Mouse (Mus musculus): ENCODE measurements at regions not wholly inside any gene's neighbourhood (a gene's known extent, or its start where the extent isn't known, plus 50 kb on each side); places are given as distances from the start of the nearest gene placed in this dataset.

DNA sequence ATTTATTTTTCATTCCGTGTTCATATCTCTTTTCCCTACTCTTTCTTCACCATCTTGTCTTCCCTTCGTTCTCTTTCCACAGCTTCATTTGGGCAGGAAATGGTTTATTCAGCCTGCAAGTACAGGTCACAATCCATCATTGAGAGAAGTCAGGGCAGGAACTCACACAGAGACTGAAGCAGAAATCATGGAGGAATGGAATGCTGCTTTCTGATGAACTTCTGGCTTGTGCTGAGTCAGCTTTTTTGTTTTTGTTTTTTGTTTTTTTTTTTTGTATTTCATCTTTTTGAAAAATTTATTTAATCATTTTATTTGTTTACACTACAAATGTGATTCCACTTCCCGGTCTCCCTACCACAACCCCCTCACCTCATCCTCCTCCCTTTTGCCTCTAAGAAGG is 51.2 kb upstream of the Suclg2 start:
- no peak for DNase-seq

DNA sequence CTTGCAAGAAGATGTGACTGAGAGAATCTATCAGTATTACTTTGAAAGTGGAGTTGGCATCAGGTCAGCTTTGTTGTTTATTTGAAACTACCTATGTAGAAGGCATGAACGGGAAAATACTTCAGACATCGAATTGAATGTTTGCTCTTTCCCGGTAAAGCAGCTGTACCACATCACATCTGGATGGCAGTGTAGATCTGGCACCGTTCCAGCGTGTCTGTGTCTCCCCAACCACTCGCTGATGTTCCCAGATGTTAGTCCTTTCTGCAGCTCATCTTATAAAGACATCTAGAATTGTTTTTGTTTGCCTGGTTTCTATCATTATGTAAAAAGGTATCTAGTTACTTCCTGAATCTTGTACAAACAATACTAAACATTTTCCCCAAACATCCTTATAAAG is 83.1 kb upstream of the Suclg2 start:
- DNase-seq = no peak

DNA sequence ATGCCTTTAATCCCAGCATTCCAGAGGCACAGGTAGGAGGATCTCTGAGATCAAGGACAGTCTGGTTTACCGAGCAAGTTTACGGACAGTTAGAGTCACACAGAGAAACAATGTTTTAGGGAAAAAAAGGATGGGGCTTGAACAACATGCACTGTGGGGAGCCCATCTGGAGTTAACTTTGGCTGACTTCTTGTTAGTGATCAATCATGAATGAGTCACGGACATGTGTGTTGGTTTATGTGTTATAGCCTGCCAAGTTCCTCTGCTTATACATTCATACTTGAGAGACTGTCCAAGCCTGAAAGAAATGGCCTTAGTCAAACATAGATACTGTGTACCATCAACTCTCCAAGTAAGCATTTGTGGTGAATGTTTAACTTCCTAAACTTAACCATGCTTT is 122.9 kb upstream of the Suclg2 start:
- DNase-seq = no peak

DNA sequence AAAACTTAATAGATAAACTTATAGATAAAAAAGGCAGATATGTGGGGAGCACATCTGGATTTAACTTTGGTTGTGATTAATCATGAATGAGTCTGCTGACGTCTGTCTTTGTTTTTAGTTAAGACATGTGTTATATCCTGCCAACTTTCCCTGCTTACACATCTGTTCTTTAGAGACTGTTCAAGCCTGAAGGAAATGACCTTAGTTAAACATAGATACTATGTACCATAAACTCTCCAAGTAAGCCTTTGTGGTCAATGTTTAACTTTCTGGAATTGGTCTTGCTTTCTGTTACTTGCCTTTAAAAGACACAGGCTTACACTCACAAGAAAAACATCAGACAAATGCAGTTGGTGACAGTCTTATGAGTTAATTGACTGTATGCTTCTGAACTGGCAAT is 127.9 kb upstream of the Suclg2 start:
- no peak for DNase-seq

DNA sequence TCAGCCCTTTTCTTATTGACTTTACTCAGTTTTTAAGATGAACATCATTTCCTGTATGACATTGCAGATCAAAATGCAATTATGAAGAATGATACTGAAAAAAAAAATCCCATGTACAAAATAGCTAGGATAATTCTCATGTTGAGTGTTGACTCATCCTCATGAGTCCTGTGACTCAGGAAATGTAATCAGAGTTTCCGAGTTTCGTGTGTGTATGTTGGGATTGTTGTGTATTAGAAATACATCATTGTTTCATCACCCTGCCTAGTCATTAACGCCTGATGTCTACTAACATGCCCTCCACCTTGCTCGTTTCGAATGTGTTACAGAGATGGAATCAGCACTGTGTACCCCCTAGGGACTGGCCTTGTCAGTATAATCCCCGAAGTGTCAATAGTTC is 156.9 kb upstream of the Suclg2 start:
- DNase-seq = no peak

DNA sequence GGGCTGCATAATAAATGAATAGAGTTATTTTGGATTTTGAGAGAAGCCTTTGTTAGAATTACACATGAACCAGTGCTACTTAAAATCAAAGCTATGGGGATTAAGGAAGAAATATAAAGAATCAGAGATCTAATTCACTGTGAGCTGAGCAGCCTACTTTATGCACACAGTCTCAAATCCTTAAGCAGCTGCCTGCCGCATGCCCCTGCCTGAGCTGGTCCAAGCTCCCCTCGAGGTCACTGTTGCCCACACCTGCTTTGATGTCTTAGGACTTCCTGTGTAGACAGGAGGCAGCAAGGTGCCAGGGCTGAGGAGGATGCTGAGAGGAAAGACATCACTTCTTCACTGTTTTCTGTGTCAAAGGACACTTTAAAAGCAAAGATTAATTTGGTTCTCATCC is 157.7 kb upstream of the Suclg2 start:
- no peak for DNase-seq

DNA sequence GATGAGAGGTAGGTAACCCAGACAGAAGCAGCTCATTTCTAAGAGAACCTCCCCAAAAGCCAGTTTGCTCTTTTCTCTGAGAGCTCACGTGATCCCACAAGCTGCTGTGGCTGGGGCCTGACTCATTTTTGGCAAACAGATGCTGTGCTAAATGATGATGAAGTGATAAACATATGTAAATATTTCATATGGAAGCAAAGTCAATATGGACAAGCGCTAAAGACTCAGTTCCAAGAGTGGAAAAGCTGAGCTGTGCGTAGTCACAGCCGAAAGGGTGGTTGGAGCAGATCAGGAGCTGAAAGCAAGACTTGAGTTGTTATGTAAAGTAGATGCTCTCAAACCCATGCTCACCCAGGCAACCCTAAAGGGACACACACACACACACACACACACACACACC is 168.0 kb upstream of the Suclg2 start:
- DNase-seq = no peak

DNA sequence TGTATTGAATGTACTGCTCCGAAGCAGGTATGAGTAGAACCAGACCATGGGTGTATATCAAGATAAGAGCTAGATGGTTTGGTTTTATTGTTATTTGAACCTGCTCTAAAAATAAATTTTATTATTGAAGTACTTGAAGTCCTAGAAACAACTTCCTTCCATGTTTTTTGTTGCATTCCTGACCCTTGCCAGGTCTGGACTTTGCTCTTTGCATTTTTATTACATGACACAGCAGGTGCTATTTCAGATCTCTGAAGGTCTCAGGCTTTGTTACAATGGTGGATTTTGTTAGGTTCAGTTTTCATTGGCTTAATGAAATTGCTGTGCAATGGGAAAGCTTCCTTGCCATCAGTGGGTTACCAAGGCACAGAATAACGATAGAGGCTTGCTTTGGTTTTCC is 184.0 kb upstream of the Suclg2 start:
- DNase-seq = no peak

- peak; percentile 13 to 20 for DNase-seq
These were observed 185.6 kb upstream of the Suclg2 start for GRCm38 (mm10) chr6:95904085-95904633.

GRCm38 (mm10) chr6:95905057-95905456 is 186.5 kb upstream of the Suclg2 start:
- no peak for DNase-seq

DNA sequence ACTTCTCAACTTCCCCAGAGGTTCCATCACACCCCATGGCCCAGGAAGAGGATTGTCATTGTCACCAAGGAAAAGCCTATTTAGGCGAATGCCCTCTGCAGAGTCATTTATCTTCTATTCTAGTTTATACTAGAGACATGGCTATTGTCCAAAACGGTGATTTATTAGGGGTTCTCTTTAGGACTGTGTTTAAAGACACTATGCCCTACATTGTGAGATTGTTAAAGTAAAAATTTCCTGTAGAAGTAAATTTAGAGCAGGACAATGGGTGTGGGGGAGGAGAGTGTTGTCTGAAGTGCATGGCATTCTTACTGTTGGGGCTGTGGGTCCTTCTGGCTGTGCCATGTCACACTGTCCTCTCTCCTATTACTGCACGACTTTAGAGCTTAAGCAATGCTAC is 191.2 kb upstream of the Fam19a1 start:
- no peak for DNase-seq

GRCm38 (mm10) chr6:95934561-95934960 is 178.4 kb upstream of the Fam19a1 start:
- DNase-seq = no peak

GRCm38 (mm10) chr6:95936504-95936903 is 176.4 kb upstream of the Fam19a1 start:
- DNase-seq = no peak

- no peak for DNase-seq
These were observed 173.9 kb upstream of the Fam19a1 start for GRCm38 (mm10) chr6:95939052-95939451.

DNA sequence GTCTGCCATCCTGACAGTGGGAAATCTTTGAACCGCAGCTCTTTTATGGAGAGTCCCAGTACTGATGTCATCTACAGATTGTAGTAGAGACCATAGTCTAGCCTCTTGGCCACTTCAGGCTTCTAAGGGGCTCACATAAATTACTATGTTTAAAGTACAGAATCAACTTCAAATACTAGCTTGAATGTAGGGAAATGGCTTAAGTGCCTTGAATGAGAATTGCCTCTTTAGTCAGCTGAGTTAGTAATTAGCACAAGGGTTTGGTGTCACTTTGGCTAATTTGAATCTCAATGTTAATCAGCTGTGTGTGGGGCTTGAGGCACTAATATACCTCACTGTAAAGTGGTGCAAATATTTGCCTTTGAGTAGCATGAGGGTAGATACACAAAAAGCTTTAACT is 152.2 kb upstream of the Fam19a1 start:
- no peak for DNase-seq

- DNase-seq = no peak
These were observed 146.7 kb upstream of the Fam19a1 start for GRCm38 (mm10) chr6:95966231-95966630.

- no peak for DNase-seq
These were observed 137.0 kb upstream of the Fam19a1 start for GRCm38 (mm10) chr6:95975994-95976393.

- no peak for DNase-seq
These were observed 115.9 kb upstream of the Fam19a1 start for GRCm38 (mm10) chr6:95997037-95997436.

DNA sequence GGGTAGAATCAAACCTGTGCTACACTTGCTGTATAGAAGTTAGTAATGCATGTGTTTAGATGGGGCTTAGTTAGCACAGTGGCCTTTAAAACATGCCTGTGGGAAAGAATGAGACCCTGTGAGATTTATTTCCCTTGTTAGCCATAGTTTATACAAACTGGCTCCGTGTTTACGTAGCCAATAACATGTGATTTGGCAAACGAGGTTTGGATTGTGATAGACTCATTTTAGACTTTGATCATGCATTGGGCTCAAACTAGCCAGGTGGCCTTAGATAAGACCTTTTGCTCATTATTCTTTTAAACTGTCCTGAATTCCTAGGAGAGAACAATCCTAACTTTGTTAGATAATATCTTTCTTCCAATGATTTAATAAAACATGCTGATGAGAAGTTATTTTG is 115.2 kb upstream of the Fam19a1 start:
- no peak for DNase-seq

DNA sequence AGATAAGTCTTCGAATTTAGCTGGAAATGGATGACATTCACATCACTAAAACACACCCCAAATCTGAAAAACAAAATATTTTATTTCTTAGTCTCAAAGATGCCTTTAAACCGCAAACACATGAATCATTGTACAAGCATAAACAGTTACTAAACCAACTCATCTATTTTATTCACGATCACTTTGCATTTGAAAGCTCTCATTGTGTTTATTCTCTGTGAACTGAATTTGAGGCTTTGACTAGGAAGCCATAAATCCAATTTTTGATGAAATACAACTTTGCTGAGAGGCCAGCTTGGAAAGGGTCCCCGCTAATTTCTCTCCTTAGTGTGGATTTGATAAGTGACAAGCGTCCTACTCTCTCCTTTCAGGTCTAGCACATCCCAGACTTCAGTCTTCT is 113.5 kb upstream of the Fam19a1 start:
- DNase-seq = no peak

DNA sequence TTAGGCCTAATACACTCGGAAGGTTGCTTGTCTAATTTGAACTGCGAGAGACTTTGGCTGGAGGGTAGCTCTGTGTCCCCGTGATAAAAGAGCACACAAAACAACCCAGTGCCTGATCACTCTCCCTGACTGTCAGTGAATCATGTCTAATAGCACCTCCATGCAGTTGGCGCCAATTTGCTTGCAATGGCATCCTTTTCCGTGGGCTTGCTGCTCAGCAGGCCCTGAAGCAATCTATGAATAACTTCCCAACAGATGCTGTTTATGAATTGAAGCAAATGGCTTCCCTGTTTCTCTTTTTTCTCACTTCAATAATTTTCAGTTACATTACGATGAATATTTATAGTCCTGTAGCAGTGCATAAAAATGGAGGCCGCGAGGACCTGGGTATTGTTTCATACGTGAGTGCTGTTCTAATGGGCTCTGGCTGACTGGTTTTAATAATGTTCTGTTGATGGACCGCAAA is 112.9 kb upstream of the Fam19a1 start:
- DNase-seq = no peak

- no peak for DNase-seq
These were observed 101.7 kb upstream of the Fam19a1 start for GRCm38 (mm10) chr6:96011299-96011698.

GRCm38 (mm10) chr6:96028022-96028704 is 84.8 kb upstream of the Fam19a1 start:
- no peak for DNase-seq

DNA sequence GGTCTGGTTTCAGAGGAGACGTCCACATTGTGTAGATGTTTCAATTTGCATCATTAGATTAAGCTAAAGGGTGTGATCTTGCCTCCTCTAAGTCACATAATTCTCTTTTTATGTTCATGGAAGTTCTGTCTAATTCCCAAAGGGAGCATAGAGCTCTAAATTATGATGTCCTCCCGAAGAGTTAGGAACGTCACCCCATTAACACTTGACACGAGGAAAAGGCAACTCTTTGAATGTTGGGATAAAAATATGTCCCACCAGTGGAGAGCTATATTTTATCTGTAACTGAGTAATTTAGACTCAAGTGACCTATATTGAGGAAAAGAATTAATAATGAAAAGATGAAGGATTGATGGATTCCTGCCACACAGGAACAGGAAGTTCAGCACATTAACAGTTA is 69.2 kb upstream of the Fam19a1 start:
- DNase-seq = no peak

- no peak for DNase-seq
These were observed 59.5 kb upstream of the Fam19a1 start for GRCm38 (mm10) chr6:96053476-96053875.

All from cerebellum, postnatal 25 days (tissue).